ENCODE assay signal across 21 mouse cellular contexts in the genomic region with DNA sequence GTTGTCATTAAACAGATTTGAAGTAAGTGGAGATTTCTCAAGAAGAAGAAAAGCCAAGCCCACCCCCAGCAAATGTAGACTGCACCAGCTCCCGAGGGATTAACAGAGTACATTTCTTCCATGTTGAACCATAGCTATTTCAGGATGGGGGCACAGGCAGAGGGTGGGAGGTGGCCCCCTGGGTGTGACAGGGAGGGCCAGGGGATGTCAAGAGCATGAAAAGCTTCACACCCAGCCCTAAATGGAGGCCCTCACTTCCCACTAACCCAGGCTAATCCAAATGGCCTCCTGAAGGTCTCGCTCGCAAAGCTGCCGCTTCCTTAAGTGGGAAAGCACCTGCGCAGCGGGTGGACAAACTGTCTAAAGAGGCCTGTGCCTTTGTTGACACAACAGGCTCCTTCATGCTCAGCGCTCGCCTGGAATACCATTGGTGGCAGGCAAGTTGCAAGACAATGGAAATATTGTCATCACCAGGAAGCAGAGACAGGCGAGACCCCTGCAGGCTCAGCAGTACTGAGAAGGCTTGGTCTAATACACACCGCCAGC. TPM values are rescaled to one million over a fixed set of nuclear protein-coding genes. Genes with fewer than 3 reads are reported as not detected.
DNase-seq lines count a peak whose midpoint lies in the region; ATAC-seq and TF ChIP-seq lines count a peak whose summit lies in the region.
"Had no signal": no experiment of that assay in that cellular context is flagged by ENCODE, and none has a peak within 500 bp of the region (broad histone marks: within the 10 kb centered on the region; RNA-seq: fewer than 3 reads in every experiment).

No protein-coding gene starts in this region.

- 0 out of 2 replicates have a peak, but pooled peaks have one; percentile 40 for ATAC-seq in intestine, embryonic 14.5 days (replicated peaks; ENCODE audit: low FRiP score, low TSS enrichment, low read depth)
- no peak; the same call in 1 of the 2 replicates for ATAC-seq in intestine, embryonic 15.5 days
- ATAC-seq in midbrain, embryonic 14.5 days (ENCODE audit: low FRiP score, low TSS enrichment): no peak
- ATAC-seq in midbrain, postnatal 0 days (ENCODE audit: low FRiP score): no peak
- ATAC-seq: hindbrain, postnatal 0 days; midbrain, embryonic 16.5 days had no signal

- no peaks in the 10 kb centered on the region for H3K27me3 ChIP-seq in intestine, embryonic 14.5 days (replicated peaks; ENCODE audit: control insufficient read depth, insufficient read depth, low read length)
- no peaks in the 10 kb centered on the region for H3K27me3 ChIP-seq in intestine, embryonic 15.5 days (replicated peaks)
- H3K27me3 ChIP-seq in midbrain, embryonic 14.5 days (ENCODE audit: control insufficient read depth, insufficient read depth, low read length): no peaks in the 10 kb centered on the region
- H3K27me3 ChIP-seq in midbrain, postnatal 0 days (ENCODE audit: insufficient read depth, low read length): no peaks in the 10 kb centered on the region

- TF ChIP-seq CTCF in midbrain, postnatal 0 days (IDR thresholded peaks at IDR 0.05): no peak

- no peak overlapping the region for H3K4me3 ChIP-seq in intestine, embryonic 14.5 days (ENCODE audit: low read depth, low read length)
- H3K4me3 ChIP-seq in intestine, embryonic 15.5 days (replicated peaks): no peak overlapping the region
- no peak overlapping the region for H3K4me3 ChIP-seq in midbrain, embryonic 14.5 days (replicated peaks; ENCODE audit: low read depth, low read length)
- no peak overlapping the region for H3K4me3 ChIP-seq in midbrain, postnatal 0 days (ENCODE audit: low read depth, low read length)
- H3K4me3 ChIP-seq: forebrain, embryonic 10.5 days had no signal

- no peaks in the 10 kb centered on the region for H3K4me1 ChIP-seq in intestine, embryonic 14.5 days (replicated peaks; ENCODE audit: control insufficient read depth, insufficient read depth, low read length)
- no peaks in the 10 kb centered on the region for H3K4me1 ChIP-seq in intestine, embryonic 15.5 days (replicated peaks)
- no peaks in the 10 kb centered on the region for H3K4me1 ChIP-seq in midbrain, embryonic 14.5 days (ENCODE audit: control insufficient read depth, insufficient read depth, low read length)
- H3K4me1 ChIP-seq in midbrain, postnatal 0 days (ENCODE audit: insufficient read depth, low read length): no peaks in the 10 kb centered on the region

- DNase-seq in intestine, embryonic 14.5 days (ENCODE audit: low spot score): no peak
- DNase-seq in midbrain, embryonic 14.5 days: peak; percentile 34
- DNase-seq in midbrain, postnatal 0 days (ENCODE audit: low spot score): no peak
- peak; percentile 32 for DNase-seq in embryo, embryonic 10.5 days (ENCODE audit: low spot score)
- DNase-seq in mesoderm, embryonic 11.5 days (ENCODE audit: low read depth, low spot score): peak; percentile 55
- DNase-seq in gastrocnemius, postnatal 4 days (ENCODE audit: low spot score in 2 of 2): no peak
- DNase-seq: B cell, adult 2 months; cerebellum, adult 2 months; heart, postnatal 36 days; kidney, adult 8-10 months; kidney, postnatal 14 days; liver; thymus, adult 18-20 months had no signal

- H3K4me2 ChIP-seq in intestine, embryonic 14.5 days (ENCODE audit: low read length): no peak overlapping the region
- H3K4me2 ChIP-seq in intestine, embryonic 15.5 days (replicated peaks): no peak overlapping the region
- H3K4me2 ChIP-seq in midbrain, embryonic 14.5 days (ENCODE audit: low read length): no peak overlapping the region
- H3K4me2 ChIP-seq in midbrain, postnatal 0 days (ENCODE audit: low read depth, low read length, poor library complexity, severe bottlenecking): no peak overlapping the region

- H3K9ac ChIP-seq in intestine, embryonic 14.5 days (ENCODE audit: low read length): no peak overlapping the region
- H3K9ac ChIP-seq in intestine, embryonic 15.5 days: no peak overlapping the region
- no peak overlapping the region for H3K9ac ChIP-seq in midbrain, embryonic 14.5 days (replicated peaks; ENCODE audit: low read length)
- no peak overlapping the region for H3K9ac ChIP-seq in midbrain, postnatal 0 days (replicated peaks; ENCODE audit: low read length, poor library complexity, severe bottlenecking)

- no peaks in the 10 kb centered on the region for H3K9me3 ChIP-seq in intestine, embryonic 14.5 days (ENCODE audit: control insufficient read depth, low read length)
- H3K9me3 ChIP-seq in intestine, embryonic 15.5 days: no peaks in the 10 kb centered on the region
- H3K9me3 ChIP-seq in midbrain, embryonic 14.5 days (ENCODE audit: control insufficient read depth, low read length): no peaks in the 10 kb centered on the region
- no peaks in the 10 kb centered on the region for H3K9me3 ChIP-seq in midbrain, postnatal 0 days (ENCODE audit: low read length)
- H3K9me3 ChIP-seq: forebrain, embryonic 10.5 days had no signal

- no peak overlapping the region for H3K27ac ChIP-seq in intestine, embryonic 14.5 days (ENCODE audit: low read depth)
- no peak overlapping the region for H3K27ac ChIP-seq in intestine, embryonic 15.5 days
- H3K27ac ChIP-seq in midbrain, embryonic 14.5 days (replicated peaks; ENCODE audit: low read depth, low read length): no peak overlapping the region
- H3K27ac ChIP-seq in midbrain, postnatal 0 days (ENCODE audit: low read depth, low read length): no peak overlapping the region
- H3K27ac ChIP-seq: forebrain, embryonic 10.5 days; hindbrain, postnatal 0 days; macrophage had no signal

- WGBS in intestine, embryonic 14.5 days: 57% methylated on average over 10 of the region's 10 CpGs
- 49% methylated on average over 10 of the region's 10 CpGs for WGBS in intestine, embryonic 15.5 days
- WGBS in midbrain, embryonic 14.5 days: 31% methylated on average over 10 of the region's 10 CpGs
- WGBS in midbrain, postnatal 0 days: 35% methylated on average over 10 of the region's 10 CpGs

- no peaks in the 10 kb centered on the region for H3K36me3 ChIP-seq in intestine, embryonic 14.5 days (ENCODE audit: control insufficient read depth, insufficient read depth, low read length)
- no peaks in the 10 kb centered on the region for H3K36me3 ChIP-seq in intestine, embryonic 15.5 days
- no peaks in the 10 kb centered on the region for H3K36me3 ChIP-seq in midbrain, embryonic 14.5 days (ENCODE audit: control insufficient read depth, insufficient read depth, low read length)
- no peaks in the 10 kb centered on the region for H3K36me3 ChIP-seq in midbrain, postnatal 0 days (ENCODE audit: insufficient read depth, low read length)
- H3K36me3 ChIP-seq: forebrain, embryonic 10.5 days had no signal

RNA-seq across cellular contexts. Expression of gene Barx2, which starts 18.4 kb away (rescaled TPM):
- polyA plus RNA-seq in intestine, embryonic 14.5 days (2014; fragmentation: Nextera tagmentation; extraction: Ambion mirVana): 0.12 TPM in 2 replicates
- polyA plus RNA-seq in intestine, embryonic 15.5 days (2015; fragmentation: Nextera tagmentation; extraction: Ambion mirVana): 0.14 and 0.21 TPM in 2 replicates
- polyA plus RNA-seq in midbrain, embryonic 14.5 days (2014; fragmentation: Nextera tagmentation; extraction: Ambion mirVana): 0.11 and 0.28 TPM in 2 replicates
- 1.9 and 2.9 TPM in 2 replicates for total RNA-seq in midbrain, postnatal 0 days (2014; rRNA removed)
- 0.27 and 0.79 TPM in 2 replicates for polyA plus RNA-seq in midbrain, postnatal 0 days (2015; fragmentation: Nextera tagmentation; extraction: Ambion mirVana)
- 10 to 100 TPM; 13.7 to 13.8 TPM for total RNA-seq in gastrocnemius, postnatal 4 days (2021)
- total RNA-seq: granulocyte monocyte progenitor cell, adult 5-6 weeks; heart, postnatal 36 days had no signal
- polyA plus RNA-seq: forebrain, embryonic 10.5 days; heart, embryonic 14.5 days; liver, embryonic 16.5 days; macrophage had no signal

Comparison
In these comparisons a context has a peak if more than half of its experiments do, and no peak if none do; other contexts are left out.
1. DNase-seq: peak in midbrain, embryonic 14.5 days (single experiment), embryo, embryonic 10.5 days (single experiment) and mesoderm, embryonic 11.5 days (single experiment); none in intestine, embryonic 14.5 days (single experiment), midbrain, postnatal 0 days (single experiment) and gastrocnemius, postnatal 4 days (0 of 2).